Mouse (Mus musculus): Measurements from ENCODE around the gene Rsrp1.
"Not testable (repeated sequence)": the region's sequence is repeated elsewhere in the genome, so short reads cannot be mapped to it uniquely, and the experiment has no call there.

Gene Rsrp1

DNA sequence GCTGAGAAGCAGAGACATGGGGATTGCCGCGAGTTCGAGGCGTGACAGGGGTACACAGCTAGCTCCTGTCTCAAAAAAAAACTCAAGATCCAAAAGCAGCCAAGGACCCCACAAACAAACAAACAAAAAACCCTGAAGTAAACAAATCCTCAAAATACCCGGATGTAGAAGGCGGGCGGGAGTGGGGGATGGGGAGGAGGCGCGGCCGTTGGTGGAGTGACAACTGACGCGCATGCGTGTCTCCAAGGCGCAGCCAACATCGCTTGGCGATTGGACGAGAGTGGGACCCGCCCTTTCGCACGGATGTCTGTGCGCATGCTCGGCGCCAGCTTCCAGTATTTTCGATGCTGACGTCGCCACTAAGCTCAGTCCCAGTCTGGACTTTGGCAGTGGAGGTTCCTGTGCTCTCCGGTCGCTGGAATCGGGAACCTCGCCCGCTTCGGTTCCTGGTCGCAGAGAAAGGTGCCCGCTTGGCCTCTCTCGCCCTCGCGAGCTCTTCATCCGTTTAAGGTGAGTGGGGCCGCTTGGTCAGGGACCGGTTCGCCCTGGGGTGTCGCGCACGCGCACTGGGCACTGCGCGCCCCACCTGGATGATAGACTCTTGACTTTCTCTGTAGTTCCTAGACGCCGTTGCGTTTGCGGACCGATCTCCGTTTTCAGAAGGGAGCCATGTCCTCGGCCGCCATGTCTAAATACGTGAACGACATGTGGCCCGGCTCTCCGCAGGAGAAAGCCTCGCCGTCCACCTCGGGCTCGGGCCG lies at the start of gene Rsrp1:
Gene Rsrp1, plus strand, starts transcription at position 335 of the 761 bp plus-strand sequence.
- DNase-seq = peak; percentile 98

DNA sequence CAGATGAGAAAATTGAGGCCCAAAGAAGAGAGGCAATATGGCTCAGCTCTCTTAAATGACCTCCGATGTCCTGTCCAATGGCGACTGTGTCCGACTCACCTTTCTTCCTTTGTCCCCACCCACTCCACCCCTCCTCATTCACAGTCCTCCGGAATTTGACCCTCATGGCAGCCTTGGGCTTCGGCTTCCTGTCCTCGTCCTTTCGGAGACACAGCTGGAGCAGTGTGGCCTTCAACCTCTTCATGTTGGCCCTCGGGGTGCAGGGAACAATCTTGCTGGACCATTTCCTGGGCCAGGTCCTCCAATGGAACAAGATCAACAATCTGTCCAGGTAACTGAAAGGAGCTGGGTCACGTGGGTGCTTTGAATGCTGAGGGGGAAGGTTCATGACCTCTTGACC lies 47.2 kb upstream of the Rsrp1 start:
- DNase-seq = no peak

DNA sequence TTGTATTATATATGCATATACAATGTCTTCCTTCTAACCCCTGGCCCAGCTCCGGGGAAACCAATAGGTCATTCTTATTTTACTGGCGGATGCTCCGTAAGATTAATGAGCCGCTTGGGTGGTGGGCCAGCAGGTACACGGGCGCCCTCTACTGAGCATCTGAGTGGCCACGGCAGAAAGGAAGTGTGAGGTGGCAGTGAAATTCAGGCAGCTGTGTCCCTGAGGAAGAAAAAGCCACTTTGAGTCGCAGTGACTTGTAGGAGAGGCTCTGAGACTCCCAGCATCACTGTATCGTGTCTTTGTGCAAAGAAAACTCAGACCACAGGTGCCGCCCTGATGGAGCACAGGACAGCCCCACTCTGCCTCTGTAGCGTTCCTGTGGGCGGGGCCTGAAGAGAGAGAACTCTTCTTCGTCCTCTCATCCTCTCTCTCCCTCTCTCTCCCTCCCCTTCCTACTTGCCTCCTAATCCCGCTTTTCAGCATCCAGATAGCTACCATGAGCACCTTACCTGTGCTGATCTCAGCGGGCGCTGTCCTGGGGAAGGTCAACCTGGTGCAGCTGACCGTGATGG lies 43.9 kb upstream of the Rsrp1 start:
- peak; percentile 83 for DNase-seq

DNA sequence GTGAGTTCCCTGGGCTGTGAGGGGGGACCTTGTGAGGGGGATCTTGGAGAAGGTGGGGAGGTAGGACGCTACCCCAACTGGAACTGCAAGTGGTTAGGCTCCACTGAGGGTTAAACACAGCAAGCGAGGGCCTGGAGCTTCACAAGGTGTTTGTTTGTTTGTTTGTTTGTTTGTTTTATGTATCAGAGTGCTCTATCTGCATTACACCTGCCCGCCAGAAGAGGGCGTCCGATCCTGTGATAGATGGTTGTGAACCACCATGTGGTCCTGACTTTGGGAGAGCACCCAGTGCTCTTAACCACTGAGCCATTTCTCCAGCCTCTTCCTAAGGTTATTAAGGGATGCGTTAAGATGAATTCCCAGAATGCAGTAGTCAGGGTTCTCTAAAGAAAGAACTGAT lies 43.4 kb upstream of the Rsrp1 start:
- no peak for DNase-seq

DNA sequence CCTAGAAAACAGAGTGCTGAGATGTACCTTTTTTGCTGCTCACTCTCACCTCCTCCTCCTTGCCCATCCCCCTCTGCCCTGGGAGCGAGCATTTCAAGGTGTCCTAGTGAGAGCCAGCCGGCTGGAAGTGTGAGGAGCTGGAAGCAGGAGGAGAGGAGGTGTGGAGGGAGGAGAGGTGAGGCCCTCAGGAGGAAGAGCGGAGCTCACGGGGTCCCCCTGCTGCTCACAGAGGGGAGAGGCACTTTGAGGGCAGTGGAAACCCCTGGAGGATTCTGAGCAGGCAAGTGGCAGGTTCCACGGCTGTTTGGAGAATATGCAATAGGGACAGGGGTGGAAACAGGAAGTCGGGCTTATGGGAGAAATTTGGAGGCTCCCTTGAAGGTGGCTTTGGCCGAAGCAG lies 40.1 kb upstream of the Rsrp1 start:
- DNase-seq = peak; percentile 59

DNA sequence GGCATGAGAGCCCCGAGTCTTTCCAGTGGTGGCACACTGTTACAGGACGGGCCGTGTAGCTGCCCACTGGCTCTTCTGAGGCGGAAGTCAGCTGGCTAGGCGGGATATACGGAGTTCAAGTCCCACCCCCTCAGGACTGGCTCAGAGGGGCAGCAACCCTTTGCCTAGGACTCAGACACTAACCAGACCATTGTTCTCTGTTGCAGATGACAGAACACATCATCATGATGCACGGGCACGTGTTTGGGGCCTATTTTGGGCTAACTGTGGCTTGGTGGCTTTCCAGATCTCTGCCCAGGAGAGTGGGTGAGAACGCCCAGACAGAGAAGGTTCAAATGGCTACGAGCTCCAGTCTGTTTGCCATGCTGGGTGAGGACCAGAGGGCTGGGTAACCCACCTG lies 39.6 kb upstream of the Rsrp1 start:
- DNase-seq = no peak

DNA sequence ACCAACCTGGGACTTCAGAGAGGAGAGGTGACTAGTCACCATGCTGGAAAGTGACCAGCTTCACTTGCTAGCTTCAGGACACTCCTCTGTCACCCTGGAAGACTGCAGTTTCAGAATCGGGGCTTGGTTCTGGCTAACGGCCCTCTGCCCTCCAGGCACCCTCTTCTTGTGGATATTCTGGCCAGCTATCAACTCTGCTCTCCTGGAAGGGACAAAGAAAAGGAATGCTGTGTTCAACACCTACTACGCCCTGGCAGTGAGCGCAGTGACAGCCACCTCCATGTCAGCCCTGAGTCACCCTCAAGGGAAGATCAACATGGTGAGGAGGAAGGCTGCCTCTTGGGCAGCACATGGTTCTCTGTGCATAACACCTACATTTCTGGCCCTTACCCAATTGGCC lies 39.0 kb upstream of the Rsrp1 start:
- no peak for DNase-seq

DNA sequence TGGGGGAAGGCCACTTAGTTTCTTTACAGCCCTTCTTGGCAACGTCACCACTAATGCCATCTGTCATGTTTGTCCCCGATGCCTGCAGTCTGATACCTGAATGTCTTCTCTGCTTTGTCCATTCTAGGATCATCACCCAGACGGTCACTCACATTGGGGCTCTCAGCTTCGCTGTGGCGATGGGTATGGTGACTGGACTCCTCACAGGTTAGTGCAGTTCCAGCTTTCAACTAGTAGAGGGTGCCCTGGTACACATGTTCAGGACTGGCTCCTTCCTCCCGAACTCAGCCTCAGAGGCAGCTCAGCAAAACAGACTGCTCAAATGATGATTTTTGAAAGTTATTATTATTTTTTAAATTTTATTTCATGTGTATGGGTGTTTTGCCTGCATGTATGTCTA lies 31.3 kb upstream of the Rsrp1 start:
- DNase-seq = no peak

DNA sequence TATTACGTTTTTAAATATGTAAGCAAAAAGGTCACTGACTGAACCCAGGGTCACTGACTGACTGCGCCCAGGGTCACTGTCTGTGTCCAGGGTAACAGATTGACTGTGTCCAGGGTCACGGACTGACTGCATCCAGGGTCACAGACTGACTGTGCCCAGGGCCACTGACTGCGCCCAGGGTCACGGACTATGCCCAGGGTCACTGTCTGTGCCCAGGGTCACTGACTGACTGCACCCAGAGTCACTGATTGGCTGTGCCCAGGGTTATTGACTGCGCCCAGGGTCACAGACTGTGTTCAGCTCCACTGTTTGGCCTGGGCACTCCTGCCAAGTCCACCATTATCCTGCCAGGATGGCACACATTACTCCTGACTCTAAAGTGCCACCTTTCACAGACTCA lies 26.1 kb upstream of the Rsrp1 start:
- DNase-seq = no peak

DNA sequence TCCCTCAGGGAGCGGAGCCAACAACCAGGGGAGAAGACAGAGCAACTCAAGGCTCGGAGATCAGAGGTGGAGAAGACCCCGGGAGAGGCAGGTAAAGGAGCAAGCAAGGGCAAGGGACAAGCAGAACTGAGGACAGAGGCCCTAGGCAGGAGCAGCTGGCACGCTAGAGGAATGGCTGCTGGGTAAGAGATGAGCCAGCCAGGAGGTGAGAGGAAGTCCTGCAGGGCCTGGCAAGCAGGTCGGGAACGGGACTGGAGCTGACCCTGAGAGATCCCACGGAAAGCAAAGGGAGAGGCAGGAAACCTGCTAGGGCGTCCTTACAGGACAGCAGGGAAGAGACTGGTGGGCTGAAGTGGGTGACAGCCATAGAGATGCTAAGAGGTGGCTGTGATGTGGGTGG lies 22.3 kb upstream of the Rsrp1 start:
- no peak for DNase-seq

DNA sequence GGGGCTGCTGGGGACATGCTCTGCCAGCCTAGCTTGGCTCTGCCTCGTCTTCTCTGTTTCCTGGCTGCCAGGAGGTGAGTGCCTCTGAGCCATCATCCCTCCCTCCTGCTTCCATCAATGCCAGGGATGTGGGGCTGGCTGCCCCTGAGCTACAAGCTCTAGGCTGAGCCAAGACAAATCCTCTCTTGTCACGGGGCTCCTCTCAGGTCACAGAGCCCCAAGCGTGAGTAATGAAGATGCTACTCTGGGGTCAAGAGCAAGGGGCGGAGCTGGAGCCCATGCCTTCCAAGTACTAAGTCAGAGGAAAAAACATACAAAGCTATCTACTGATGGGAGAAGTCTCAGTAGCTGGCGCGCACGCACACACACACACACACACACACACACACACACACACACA lies 20.3 kb upstream of the Rsrp1 start:
- DNase-seq = no peak

DNA sequence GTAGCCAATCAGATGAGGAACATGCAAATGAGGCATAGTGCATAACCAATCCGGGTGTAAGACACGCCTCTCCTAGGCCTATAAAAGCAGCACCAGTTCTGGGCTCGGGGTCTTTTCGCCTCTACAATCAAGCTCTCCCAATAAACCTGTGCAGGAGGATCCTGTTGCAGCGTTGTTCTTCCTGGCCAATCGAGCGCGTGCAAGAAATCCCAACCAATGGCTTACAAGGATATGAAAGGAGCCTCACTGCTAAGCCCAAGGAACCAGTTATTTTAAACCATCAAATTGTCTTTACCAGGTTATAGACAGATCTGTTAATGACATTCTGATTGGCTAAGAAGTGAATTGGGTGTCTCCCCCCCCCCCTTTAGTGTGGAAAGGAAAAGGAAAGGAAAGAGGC lies 12.0 kb upstream of the Rsrp1 start:
- DNase-seq = not testable (repeated sequence)

DNA sequence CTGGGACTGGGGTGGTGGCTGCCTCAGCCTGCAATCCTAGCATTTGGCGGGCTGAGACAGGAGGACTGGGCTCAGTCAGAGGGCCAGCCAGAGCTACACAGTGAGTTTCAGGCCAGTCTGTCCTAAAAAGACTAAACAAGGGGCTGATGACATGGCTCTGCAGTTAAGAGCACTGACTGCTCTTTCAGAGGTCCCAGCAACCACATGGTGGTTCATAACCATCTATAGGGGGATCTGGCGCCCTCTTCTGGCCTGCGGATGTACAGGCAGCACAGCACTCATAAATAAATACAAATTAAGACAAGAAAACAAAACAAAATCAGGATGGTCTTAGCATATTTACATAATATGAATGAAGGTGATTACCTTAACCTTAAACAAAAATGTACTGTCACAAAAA lies 10.0 kb upstream of the Rsrp1 start:
- peak; percentile 83 for DNase-seq

DNA sequence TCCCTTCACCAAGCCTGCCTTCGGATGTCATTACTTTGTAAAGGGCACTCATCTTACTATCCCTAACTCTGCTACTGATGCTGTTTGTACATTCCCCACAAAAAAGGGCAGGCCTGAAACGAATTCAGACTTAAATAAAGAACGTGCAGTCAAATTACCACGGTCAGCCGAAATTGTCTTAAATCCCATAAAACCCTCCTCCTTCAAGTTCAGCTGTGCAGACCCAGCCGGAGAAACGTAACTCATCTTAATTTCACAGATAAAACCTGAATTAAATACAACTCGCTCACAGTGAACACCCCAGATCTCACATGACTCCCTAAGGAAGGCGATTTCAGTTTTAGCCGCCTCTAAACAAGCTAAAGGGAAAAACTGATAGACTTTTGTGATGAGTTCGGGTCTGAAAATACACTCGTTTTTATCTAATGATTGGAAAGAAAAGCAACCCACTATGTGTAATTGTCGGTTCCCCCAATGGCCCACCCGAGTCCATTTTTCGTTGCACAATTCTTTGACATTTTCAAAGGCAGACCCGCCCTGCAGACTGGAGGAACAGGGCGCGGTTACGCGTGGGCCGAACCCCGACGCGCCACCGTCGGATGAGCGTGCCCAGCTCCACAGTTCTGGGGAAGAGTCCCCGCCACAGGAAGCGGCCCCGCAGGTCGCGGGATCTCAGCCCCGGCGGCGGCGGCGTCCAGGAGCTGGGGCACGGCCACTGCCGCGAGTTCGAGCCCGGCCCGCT lies 9.1 kb upstream of the Rsrp1 start:
- no peak for DNase-seq

DNA sequence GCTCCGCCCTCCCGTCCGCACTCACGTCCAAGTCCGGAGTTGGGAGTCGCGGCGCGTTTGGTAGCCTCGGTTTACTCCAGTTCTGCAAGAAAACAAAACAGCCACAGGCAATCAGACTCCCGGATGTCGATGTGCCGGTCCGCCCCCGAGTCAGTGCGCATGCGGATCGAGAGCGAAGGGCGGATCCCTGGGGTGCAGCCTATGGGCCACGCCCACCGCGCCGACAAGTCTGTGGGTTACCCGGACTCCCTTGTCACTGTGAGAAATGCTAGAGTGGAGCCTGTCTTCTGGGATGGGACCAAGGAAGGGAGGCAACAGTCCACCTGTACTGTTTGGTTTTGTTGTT lies 8.6 kb upstream of the Rsrp1 start, which contains the start of gene Tmem50a:
Gene Tmem50a, minus strand, starts transcription at position 161 of the 346 bp plus-strand sequence.
- DNase-seq = peak; percentile 96

DNA sequence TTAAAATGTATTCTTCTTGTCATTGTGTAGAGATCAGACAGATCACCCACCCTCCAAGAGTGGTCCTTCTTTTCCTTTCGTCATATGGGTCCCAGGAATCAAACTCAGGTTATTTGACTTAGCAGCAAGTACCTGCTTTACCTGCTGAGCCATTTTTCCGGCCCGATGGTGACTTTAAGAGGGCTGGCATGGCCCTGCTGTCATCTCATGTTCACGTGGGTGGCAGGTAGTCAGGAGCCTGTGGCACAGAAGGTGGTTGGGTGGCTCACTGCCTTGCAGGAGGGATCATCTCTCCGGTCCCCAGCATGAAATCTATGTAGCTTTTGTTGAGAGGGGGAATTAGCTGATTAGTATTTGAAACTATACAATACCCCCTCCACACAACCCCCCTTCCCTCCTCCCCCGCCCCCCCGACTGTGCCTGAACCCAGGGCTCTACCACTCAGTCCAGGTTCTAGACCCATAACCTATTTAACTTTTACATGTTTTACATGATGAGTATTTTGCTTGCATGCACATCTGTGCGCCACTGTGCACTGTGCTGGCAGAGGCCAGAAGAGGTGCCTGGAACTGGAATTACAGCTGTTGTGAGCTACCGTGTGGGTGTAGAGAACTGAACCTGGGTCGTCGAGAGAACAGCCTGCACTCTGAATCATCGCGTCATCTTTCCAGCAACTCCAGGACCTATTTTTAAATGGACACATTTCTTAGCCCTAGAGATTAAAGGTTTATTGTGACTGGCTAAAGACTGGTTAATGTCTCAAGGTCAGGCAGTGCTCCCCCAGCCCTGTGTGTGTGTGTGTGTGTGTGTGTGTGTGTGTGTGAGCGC lies 8.0 kb upstream of the Rsrp1 start:
- DNase-seq = no peak

DNA sequence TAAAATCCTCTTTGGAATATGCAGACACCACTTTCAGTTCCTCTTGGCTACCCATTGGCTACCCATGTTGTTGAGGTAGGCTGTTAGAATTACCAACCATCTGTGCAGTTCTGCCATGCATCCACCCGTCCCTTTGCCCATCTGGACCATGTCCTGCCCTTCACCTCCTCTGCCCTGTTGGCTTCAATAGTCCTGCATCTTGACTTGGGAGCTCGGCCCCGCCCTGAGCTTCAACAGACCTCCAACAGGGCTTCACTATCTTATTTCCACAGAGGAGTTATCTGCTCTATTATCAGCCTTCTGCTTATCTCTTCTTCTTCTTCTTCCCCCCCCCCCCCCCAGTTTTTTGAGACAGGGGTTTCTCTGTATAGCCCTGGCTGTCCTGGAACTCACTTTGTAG lies 6.2 kb upstream of the Rsrp1 start:
- DNase-seq = no peak

DNA sequence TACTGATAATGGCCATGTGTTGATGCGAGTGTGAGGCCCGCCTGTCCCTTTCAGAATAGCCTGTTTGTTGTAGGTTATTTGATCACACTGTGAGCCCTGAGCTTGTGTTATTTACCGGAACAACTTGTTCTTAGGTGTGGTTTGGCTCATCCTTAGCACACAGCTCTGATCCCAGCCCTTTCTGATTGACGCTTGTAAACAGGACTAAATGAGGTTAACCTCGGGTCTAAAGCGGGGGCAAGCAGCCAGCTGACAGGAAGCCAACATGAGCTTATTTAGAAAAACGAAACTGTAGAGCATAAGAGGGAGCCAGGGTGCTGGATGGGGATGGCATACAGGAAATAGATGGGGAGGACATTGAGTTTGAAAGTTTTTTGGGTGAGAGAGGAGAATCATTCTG lies 5.0 kb upstream of the Rsrp1 start:
- no peak for DNase-seq

DNA sequence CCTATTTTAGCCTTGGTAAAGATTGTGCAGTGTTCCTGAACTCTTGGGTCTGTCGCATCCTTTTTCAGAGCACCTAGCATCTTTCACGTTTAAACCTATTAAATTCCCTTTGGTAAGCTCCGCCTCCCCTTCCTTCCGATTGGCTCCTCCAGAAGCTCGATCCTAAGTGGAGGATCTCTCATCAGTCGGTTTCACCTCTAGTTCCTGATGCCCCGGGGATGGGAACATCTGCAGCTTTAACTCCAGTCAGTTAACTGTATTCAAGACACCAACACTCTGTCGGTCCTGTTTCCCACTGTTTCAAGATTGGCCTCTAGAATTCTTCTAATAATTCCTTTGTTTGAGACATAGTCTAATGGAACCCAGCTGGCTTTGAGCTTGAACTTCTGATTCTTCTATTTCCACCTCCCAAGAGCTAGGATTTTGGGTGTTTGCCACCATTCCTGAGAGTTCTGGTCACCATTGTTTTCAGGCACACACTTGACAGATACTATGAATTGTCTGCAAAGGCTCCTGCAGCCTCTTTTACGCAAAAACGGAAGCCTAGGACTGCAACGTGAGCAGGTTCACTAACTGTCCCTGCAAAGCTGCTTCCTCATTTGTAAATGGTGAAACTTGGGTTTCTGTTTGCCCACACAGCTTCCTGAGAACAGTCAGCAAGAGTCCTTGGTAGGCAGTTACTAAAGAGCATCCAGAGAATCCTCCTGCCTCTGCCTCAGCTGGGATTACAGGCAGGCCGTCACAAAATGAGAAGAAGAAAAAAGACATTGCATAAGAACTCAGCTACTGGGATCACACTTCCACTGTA lies 3.5 kb upstream of the Rsrp1 start:
- no peak for DNase-seq

DNA sequence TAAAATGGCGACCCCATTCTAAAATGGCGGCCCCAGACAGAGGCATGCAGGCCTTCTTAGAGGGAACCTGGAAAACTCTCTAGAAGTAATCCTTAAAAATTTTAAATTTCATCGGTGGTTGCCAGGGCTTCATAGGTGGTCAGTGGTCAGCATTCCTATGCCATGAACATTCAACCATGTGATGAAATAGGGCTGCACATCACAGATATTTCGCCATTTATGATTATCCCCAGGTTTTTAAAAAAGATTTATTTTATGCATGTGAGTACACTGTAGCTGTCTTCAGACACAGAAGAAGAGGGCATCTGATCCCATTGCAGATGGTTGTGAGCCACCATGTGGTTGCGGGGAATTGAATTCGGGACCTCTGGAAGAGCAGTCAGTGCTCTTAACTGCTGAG lies 2.8 kb upstream of the Rsrp1 start:
- DNase-seq = no peak

DNA sequence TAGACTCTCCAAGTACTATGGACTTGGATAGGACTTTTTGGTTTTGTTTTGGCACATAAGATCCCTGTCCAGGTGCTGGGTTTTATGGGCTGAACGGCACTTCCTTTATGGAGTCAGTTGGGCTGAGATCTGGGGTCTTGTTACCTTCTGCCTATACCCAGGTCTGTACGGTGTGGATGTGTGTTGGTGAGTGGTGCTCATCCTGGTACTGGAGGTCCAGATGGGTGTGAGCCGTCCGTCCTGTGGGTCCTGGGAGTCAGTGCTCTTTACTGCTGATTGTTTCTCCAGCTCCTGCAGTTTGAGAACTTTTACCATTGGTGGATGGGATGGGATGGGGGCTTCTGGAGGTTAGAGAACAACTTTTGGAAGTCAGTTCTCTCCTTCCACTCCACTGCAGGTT lies 1.7 kb upstream of the Rsrp1 start:
- DNase-seq = no peak

DNA sequence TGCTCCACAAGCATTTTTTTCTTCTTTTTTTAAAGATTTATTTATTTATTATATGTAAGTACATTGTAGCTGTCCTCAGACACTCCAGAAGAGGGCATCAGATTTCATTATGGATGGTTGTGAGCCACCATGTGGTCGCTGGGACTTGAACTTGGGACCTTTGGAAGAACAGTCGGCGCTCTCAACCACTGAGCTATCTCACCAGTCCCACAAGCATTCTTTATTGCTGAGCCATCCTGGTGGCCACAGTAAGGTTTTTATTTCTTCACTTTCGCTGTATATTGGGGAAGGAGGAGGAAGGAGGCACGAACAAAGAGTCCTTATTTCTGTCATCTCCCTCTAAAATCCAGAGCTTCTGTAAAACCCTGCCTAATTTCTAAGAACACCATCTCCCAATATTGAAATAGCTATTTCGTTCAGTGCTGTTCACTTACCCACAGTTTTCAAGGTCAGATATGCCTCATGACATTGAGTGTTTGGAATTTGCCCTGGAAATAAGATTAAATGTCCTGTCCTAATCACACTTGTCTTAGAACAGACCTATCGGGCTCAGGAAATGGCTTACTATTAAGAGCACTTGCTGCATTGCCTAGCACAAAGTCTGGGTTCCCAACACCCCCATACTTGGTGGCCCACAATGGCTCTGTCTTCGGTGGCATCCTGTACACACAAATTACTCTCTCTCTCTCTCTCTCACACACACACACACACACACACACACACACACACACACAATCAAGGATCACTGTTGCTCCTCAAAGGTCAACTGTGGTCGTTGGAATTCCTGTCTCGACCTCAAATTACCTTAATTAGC lies 1.1 kb upstream of the Rsrp1 start:
- peak; percentile 41 for DNase-seq
